Mouse (Mus musculus) neural tube, embryonic 15.5 days (tissue): ENCODE measurements around the gene Cdh22. TPM values are rescaled to one million over a fixed set of nuclear protein-coding genes. Genes with fewer than 3 reads are reported as not detected.

ENCODE experiments used
- ATAC-seq: fragments of 200-750 bp; cut with Nextera tagmentation; 2 replicates; pipeline ENCODE4 v1.8.0; 2017; ENCODE audit warnings: mild to moderate bottlenecking, moderate TSS enrichment, moderate library complexity; ENCODE audit not compliant: low FRiP score
- H3K27ac ChIP-seq: fragments of 300-500 bp; sonication (generic); replicated peaks from 2 replicates; pipeline ENCODE4 v1.5.1; 2015; ENCODE audit warnings: mild to moderate bottlenecking, inconsistent platforms
- H3K27me3 ChIP-seq: fragments of 300-500 bp; sonication (generic); replicated peaks from 2 replicates; pipeline ENCODE4 v1.6.1; 2015; ENCODE audit warnings: inconsistent platforms
- H3K36me3 ChIP-seq: fragments of 300-500 bp; sonication (generic); 2 replicates; pipeline ENCODE4 v1.6.1; 2015; ENCODE audit warnings: inconsistent platforms
- H3K4me1 ChIP-seq: fragments of 300-500 bp; sonication (generic); 2 replicates; pipeline ENCODE4 v1.6.1; 2015; ENCODE audit warnings: inconsistent platforms
- H3K4me2 ChIP-seq: fragments of 300-500 bp; sonication (generic); 2 replicates; pipeline ENCODE4 v1.6.1; 2015; ENCODE audit warnings: inconsistent platforms, mild to moderate bottlenecking, moderate library complexity
- H3K4me3 ChIP-seq: fragments of 300-500 bp; sonication (generic); replicated peaks from 2 replicates; pipeline ENCODE4 v1.5.1; 2015; ENCODE audit warnings: mild to moderate bottlenecking, inconsistent platforms
- H3K9ac ChIP-seq: fragments of 300-500 bp; sonication (generic); replicated peaks from 2 replicates; pipeline ENCODE4 v1.6.1; 2015; ENCODE audit warnings: mild to moderate bottlenecking, inconsistent platforms
- H3K9me3 ChIP-seq: fragments of 300-500 bp; sonication (generic); replicated peaks from 2 replicates; pipeline ENCODE4 v1.6.1; 2016; ENCODE audit warnings: inconsistent platforms
- WGBS: fragments of 180-500 bp; shearing (Covaris S2); methylation state at CpG from one replicate; pipeline ENCODE4 v1.1.7; 2015; ENCODE audit warnings: mixed read lengths; 5-methylcytosine and 5-hydroxymethylcytosine counted together
- polyA plus RNA-seq: library from polyadenylated mRNA; unstranded; fragments of >200 nt; fragmentation: Nextera tagmentation; extraction: Ambion mirVana; gene quantifications from 2 replicates; pipeline ENCODE4 v1.2.1, GENCODE M21; 2015

The Cdh22 gene
- polyA plus RNA-seq, 1 experiment from 2014 or later, result 15.2 TPM

DNA sequence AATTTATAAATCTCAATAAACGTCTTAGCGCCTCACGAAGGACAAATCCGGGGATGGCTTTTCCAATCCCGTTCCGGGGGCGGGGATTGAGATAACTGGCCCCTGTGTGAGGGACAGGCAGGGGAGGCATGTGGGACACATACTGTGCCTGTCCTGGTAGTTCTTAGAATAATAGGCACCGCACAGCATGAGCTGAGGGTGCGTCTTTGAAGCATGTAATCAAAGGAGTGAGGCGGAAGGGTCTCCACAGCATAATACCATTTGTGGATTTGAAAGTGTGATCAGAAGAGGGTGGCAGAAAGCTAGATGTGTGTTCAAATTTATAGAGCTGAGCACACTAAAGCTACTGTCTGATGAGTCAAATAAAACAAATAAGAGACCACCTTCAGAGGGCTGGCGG is 11.7 kb upstream of the Cdh22 start:
- WGBS, result 16% methylated on average over 11 of the region's 11 CpGs
- H3K27ac ChIP-seq, result no peak overlapping the region
- no peak overlapping the region for H3K4me2 ChIP-seq
- no peak for ATAC-seq
- H3K4me1 ChIP-seq, result peaks cover 16% of the 10 kb centered on the region
- no peaks in the 10 kb centered on the region for H3K9me3 ChIP-seq
- no peak overlapping the region for H3K9ac ChIP-seq
- H3K36me3 ChIP-seq, result no peaks in the 10 kb centered on the region
- no peak overlapping the region for H3K4me3 ChIP-seq
- H3K27me3 ChIP-seq, result peaks cover 30% of the 10 kb centered on the region

DNA sequence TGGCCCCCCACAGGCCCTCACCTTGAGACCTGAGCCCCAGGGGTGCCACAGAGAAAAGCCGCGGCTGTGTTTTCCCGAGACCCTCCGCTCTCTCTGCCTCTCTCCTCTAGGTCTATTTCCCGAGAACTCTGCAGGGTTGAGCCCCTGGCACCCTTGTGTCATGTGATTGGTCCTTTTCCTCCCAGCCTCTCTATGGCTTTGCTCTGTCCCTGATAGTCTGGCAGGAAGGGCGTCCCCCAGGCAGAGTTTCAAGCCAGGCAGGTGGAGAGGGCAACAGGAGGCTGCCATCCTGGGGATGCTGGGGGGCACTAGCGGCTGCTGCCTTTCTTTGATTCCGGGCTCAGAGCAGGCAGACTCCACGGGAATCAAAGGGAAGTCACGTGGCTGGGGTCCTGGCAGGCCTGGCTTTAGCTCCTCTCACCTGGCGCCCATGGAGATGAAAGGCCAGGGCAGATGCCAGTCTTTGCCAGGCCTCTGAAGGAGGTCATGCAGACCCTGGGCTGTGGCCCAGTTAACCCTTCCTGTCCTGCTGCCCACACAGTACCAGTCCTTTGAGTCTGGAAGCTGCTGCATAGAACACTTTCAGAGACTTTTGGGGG is 8.6 kb upstream of the Cdh22 start:
- peak overlapping the region; percentile 26; the same call in 1 of the 2 replicates for H3K9ac ChIP-seq
- under 1% methylated on average over 11 of the region's 11 CpGs for WGBS
- H3K27me3 ChIP-seq, result peaks cover 57% of the 10 kb centered on the region

DNA sequence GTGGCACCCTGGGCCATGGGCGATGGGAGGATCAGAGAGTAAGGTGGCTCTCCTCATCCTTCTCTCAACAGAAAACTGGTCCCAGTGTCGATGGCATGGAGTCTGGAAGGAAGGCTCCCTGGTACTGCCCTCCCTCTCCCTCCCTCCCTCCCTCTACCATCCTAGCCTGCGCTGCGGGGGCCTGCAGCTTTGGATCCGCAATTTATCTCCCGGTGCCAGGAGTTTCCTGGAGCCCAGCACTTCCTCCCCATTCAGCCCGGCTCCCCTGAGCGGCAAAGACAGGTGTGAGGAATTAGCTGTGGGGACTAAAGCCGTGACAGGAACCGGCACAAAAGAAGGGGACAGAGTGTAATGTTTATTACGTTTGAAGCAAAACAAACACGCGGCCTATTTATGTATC is 7.9 kb upstream of the Cdh22 start:
- WGBS, result 3% methylated on average over 13 of the region's 13 CpGs
- H3K4me3 ChIP-seq, result no peak overlapping the region

More for the DNA sequence above, 8.6 kb upstream of the Cdh22 start:
- H3K4me2 ChIP-seq, result peak overlapping the region; percentile 35
- peak overlapping the region; percentile 4; the same call in 1 of the 2 replicates for H3K27ac ChIP-seq
- no peak overlapping the region for H3K4me3 ChIP-seq
- peaks cover 21% of the 10 kb centered on the region for H3K4me1 ChIP-seq
- H3K9me3 ChIP-seq, result no peaks in the 10 kb centered on the region
- ATAC-seq, result peak; percentile 29; the same call in 1 of the 2 replicates
- no peaks in the 10 kb centered on the region for H3K36me3 ChIP-seq

DNA sequence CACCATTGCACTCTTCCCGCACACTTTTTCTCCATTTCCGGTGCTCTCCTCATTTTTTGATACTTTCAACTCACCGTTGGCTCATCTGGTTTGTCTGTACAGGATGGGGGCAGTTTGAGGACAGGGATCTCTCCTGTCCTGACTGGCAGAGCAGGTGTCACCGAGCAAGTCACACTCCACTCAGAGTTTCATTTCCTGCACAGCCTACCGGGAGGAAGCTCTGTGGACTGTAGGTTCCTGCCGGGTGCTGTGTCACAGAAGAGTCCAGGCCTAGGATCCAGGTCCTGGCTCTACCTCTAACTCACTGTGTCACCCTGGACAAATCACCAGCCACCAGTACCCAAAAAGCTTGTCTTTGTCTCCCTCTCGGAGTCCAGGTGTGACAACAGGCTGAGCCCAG is 7.1 kb upstream of the Cdh22 start:
- no peak overlapping the region for H3K4me3 ChIP-seq
- no peak overlapping the region for H3K27ac ChIP-seq
- ATAC-seq, result no peak
- H3K4me1 ChIP-seq, result peaks cover 21% of the 10 kb centered on the region
- peaks cover 61% of the 10 kb centered on the region for H3K27me3 ChIP-seq
- no peak overlapping the region for H3K9ac ChIP-seq
- H3K36me3 ChIP-seq, result no peaks in the 10 kb centered on the region
- no peaks in the 10 kb centered on the region for H3K9me3 ChIP-seq
- WGBS, result 63% methylated on average over 7 of the region's 7 CpGs
- no peak overlapping the region for H3K4me2 ChIP-seq

More for the DNA sequence above, 7.9 kb upstream of the Cdh22 start:
- Histone ChIP-seq H3K27me3 (peaks cover 62% of the 10 kb centered on the region), H3K4me1 (peaks cover 21% of the 10 kb centered on the region), H3K9me3 (no peaks in the 10 kb centered on the region), H3K27ac (no peak overlapping the region), H3K9ac (no peak overlapping the region), H3K4me2 (peak overlapping the region; percentile 35), H3K36me3 (no peaks in the 10 kb centered on the region)
- no peak for ATAC-seq

DNA sequence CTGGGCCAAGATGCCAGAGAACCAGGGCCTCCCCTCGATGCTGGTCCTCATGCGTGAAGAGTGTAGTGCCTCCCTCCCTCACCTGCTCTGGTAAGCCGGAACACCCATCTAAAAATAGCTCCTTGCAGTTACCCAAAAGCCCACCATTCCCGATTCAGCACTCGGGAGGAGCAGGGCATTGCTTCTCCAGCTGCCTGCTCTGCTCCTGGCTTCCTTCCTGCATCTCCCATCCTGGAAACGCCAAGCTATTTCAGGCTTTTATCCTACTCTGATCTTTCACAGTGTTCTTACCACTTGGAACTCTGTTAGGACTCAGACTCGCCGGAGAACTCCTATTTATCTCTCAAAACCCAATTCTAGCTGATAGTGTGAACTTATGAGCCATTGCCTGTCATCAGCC is 5.7 kb upstream of the Cdh22 start:
- Histone ChIP-seq H3K36me3 (no peaks in the 10 kb centered on the region), H3K27ac (no peak overlapping the region), H3K4me3 (no peak overlapping the region), H3K4me1 (peaks cover 24% of the 10 kb centered on the region), H3K9ac (no peak overlapping the region), H3K4me2 (no peak overlapping the region), H3K27me3 (peaks cover 67% of the 10 kb centered on the region), H3K9me3 (no peaks in the 10 kb centered on the region)
- WGBS, result 45% methylated on average over 8 of the region's 8 CpGs
- no peak for ATAC-seq

DNA sequence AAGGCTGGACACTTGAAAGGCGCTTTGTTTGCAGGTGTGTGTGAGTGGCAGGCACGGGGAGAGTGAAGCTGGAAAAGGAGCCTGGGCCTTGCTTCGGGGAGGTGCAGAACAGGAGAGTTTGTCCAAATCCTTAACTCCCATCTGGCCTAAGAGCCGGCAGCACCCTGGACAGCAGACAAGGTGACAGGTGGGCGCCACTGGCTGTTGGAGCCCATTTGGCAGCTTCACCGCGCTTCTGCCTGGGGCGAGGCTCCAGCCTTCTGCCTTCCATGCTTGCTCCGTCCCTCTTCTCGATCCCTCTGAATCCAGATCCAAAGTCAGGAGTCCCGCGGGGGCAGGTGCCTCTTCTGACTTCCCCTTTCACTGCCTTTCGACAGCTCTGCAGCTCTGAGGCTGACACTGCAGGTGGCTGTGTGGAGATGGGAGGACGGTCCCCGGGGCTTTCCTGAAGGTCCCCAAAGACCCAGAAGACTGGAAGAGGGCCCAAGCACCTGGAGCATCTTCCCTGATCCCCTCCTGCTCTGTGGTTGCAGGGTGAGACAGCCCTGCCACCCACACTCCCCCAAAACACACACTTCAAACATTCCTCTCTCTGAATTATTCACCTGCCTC is 5.0 kb upstream of the Cdh22 start:
- no peaks in the 10 kb centered on the region for H3K36me3 ChIP-seq
- WGBS, result 18% methylated on average over 15 of the region's 15 CpGs
- no peak for ATAC-seq

DNA sequence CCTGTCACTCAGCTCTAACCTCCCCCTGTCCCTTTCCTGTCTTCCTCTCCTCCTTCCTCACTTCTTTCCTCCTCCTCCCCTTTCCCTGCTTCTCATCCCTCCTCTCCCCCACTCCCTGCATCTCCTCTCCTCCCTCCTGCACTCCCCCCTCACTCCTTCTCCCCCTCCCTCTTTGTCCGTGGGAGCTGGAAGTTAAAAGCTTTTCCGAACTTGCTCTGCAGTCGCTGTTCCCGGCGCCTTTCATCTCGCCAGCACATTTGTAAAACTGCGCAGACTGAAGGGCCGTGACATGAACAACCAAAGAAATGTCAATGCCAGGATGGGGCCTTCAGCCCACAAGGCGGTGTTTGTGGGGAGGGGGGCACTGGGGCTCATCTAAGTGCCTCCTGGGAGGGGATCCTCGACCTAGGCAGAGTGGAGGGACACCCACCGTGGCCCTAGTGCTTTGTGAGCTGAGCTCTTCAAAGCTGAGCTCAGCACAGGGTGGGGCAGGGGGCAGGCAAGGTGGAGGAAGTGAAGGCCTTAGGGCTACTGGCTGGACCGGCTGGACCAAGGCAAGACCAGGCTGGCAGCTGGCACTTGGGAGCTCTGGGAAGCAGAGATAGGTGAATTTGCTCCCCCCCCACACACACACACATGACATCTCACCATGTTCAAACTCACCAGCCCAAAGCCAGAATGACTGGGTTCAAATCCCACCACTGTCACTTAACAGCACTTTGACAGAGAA is 3.9 kb upstream of the Cdh22 start:
- H3K9ac ChIP-seq, result no peak overlapping the region
- H3K27ac ChIP-seq, result no peak overlapping the region
- H3K27me3 ChIP-seq, result peaks cover 69% of the 10 kb centered on the region
- H3K9me3 ChIP-seq, result no peaks in the 10 kb centered on the region
- H3K4me1 ChIP-seq, result peaks cover 37% of the 10 kb centered on the region
- 5% methylated on average over 12 of the region's 12 CpGs for WGBS
- no peaks in the 10 kb centered on the region for H3K36me3 ChIP-seq
- no peak for ATAC-seq
- no peak overlapping the region for H3K4me3 ChIP-seq
- H3K4me2 ChIP-seq, result no peak overlapping the region

More for the DNA sequence above, 5.0 kb upstream of the Cdh22 start:
- Histone ChIP-seq H3K9ac (no peak overlapping the region), H3K9me3 (no peaks in the 10 kb centered on the region), H3K27ac (no peak overlapping the region), H3K27me3 (peaks cover 70% of the 10 kb centered on the region), H3K4me2 (no peak overlapping the region), H3K4me1 (peaks cover 31% of the 10 kb centered on the region), H3K4me3 (no peak overlapping the region)

DNA sequence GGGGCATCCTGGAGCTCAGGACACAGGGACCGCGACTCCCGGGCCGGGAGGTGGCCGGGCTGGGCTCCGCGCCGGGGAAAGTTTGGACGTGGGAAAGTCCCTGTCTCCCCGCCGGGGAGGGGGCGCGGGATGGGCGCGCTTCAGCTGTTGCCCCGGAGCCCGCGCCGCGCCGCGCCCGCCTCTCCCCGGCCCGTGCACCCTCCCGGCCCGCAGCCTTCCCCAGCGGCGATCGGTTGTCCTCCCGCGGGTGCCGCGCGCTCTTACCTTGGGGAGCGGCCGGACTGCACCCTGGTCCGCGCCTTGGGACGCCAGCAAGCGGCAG is 401 bp downstream of the Cdh22 start:
- Histone ChIP-seq H3K27me3 (peaks cover 82% of the 10 kb centered on the region), H3K4me2 (peak overlapping the region; percentile 89), H3K4me1 (peaks cover 30% of the 10 kb centered on the region), H3K9ac (peak overlapping the region; percentile 70), H3K4me3 (peak overlapping the region; percentile 66), H3K9me3 (no peaks in the 10 kb centered on the region), H3K36me3 (no peaks in the 10 kb centered on the region), H3K27ac (peak overlapping the region; percentile 67)
- under 1% methylated on average over 34 of the region's 41 CpGs for WGBS
- peak; percentile 34 for ATAC-seq

DNA sequence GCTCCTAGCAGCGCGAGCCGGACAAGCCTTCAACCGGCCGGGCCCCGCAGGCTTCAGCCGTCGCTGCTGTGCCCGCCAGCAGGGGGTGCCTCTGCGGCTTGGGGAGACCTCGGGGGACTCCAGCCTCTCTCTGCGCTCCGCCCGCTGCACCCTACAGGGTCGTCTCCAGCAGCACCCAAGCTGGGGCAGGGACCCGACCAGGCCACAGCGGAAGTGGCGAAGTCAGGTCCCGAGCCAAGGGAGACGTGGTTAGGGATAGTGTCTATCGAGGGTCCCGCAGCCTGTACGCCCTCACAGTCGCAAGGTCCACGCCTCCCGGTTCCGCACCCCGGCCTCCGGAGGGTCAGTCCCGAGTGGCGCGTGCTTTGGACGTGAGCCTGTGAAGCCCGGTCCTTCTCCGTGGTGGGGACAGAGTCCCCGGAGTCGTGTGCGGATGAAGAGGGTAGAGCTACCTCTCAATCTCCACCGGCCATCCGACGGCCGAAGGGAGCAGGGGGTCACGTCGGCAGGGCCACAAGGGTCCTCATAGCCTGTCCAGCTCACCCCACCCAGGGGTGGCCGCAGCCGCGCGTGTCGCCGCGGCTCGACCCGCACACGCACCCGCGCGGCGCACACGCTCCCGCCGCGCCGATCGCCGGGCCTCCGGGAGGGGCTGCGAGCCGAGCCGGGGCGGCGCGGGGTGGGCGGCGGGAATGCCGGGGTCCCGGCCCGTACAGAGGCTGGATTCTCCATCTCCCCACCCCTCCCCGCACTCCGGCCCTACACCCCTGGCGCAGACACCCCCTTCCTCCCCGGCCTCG is 962 bp downstream of the Cdh22 start:
- peaks cover 34% of the 10 kb centered on the region for H3K4me1 ChIP-seq
- under 1% methylated on average over 79 of the region's 82 CpGs for WGBS
- peaks cover 82% of the 10 kb centered on the region for H3K27me3 ChIP-seq

DNA sequence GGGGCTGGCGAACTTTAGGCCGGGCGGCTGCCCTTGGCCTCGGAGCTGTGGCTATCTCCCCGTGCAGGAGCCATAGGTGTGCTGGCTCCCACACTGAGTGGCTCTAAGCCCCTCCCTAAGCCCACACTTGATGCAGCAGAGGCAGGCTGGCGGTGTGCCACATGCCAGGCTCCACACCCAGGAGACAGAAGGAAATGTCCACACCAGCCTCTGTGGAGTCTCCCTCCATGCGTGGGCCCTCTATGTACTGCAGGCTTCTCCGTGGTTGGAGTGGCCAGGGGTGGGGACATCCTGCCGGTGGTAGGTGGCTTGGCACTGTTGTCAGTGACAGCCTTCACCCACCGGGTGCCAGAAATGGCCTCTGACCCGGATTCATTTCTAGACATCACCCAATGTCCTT is 5.6 kb downstream of the Cdh22 start:
- H3K4me1 ChIP-seq, result peaks cover 29% of the 10 kb centered on the region

More for the DNA sequence above, 962 bp downstream of the Cdh22 start:
- Histone ChIP-seq H3K9ac (peak overlapping the region; percentile 70), H3K4me2 (peak overlapping the region; percentile 89), H3K4me3 (peak overlapping the region; percentile 66), H3K9me3 (no peaks in the 10 kb centered on the region), H3K27ac (peak overlapping the region; percentile 67; the same call in 1 of the 2 replicates), H3K36me3 (no peaks in the 10 kb centered on the region)
- ATAC-seq, result peak; percentile 39; the same call in 1 of the 2 replicates

DNA sequence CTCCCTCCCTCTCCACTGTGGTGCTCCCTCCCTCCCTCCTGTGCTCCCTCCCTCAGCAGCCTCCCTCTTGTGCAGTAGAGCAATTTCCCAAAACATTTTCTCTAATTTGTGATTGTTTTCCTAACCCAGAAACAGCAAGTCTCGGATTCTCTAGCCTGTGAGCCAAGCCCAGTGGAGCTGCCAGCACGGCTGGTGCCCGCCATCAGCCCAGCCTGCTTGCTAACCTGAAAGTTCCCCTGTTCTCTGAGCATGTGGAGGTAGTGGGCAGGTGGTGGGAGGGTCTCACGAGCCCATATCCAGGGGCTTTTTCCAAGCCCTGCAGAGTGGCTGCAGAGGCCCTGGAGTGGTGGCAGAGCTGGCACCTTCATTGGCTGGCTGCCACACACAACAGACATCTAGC is 10.8 kb downstream of the Cdh22 start:
- Histone ChIP-seq H3K4me3 (no peak overlapping the region), H3K36me3 (no peaks in the 10 kb centered on the region), H3K4me1 (peaks cover 25% of the 10 kb centered on the region), H3K9ac (no peak overlapping the region), H3K9me3 (no peaks in the 10 kb centered on the region), H3K4me2 (no peak overlapping the region), H3K27ac (no peak overlapping the region), H3K27me3 (peaks cover 53% of the 10 kb centered on the region)
- WGBS, result 62% methylated on average over 4 of the region's 4 CpGs
- ATAC-seq, result no peak

More for the DNA sequence above, 5.6 kb downstream of the Cdh22 start:
- no peaks in the 10 kb centered on the region for H3K36me3 ChIP-seq
- no peak overlapping the region for H3K27ac ChIP-seq
- no peak overlapping the region for H3K4me2 ChIP-seq
- H3K4me3 ChIP-seq, result no peak overlapping the region
- H3K9ac ChIP-seq, result no peak overlapping the region
- 78% methylated on average over 11 of the region's 11 CpGs for WGBS
- H3K9me3 ChIP-seq, result no peaks in the 10 kb centered on the region
- ATAC-seq, result no peak
- peaks cover 63% of the 10 kb centered on the region for H3K27me3 ChIP-seq
